Mouse (Mus musculus) hindbrain, embryonic 11.5 days (tissue): ENCODE measurements around the gene Afm. TPM values are rescaled to one million over a fixed set of nuclear protein-coding genes. Genes with fewer than 3 reads are reported as not detected.

Source experiments
- ATAC-seq: fragments of 200-750 bp; cut with Nextera tagmentation; 2 replicates; pipeline ENCODE4 v1.8.0; 2017; ENCODE audit warnings: mild to moderate bottlenecking, moderate TSS enrichment, moderate library complexity; ENCODE audit not compliant: low FRiP score
- DNase-seq: peaks from one replicate; pipeline ENCODE4 v3.0.0-alpha.2; 2015; ENCODE audit warnings: low spot score
- H3K27ac ChIP-seq: fragments of 300-500 bp; sonication (generic); 2 replicates; pipeline ENCODE4 v1.5.1; 2014; ENCODE audit warnings: mild to moderate bottlenecking, low read depth, low read length
- H3K27me3 ChIP-seq: fragments of 300-500 bp; sonication (generic); 2 replicates; pipeline ENCODE4 v1.6.1; 2014; ENCODE audit warnings: mild to moderate bottlenecking, low read length, moderate library complexity, mixed read lengths; ENCODE audit not compliant: control insufficient read depth, insufficient read depth
- H3K36me3 ChIP-seq: fragments of 300-500 bp; sonication (generic); 2 replicates; pipeline ENCODE4 v1.6.1; 2014; ENCODE audit warnings: mild to moderate bottlenecking, low read length, moderate library complexity, mixed read lengths; ENCODE audit not compliant: control insufficient read depth, insufficient read depth
- H3K4me1 ChIP-seq: fragments of 300-500 bp; sonication (generic); replicated peaks from 2 replicates; pipeline ENCODE4 v1.6.1; 2014; ENCODE audit warnings: low read length, mixed read lengths; ENCODE audit not compliant: control insufficient read depth, insufficient read depth
- H3K4me2 ChIP-seq: fragments of 300-500 bp; sonication (generic); replicated peaks from 2 replicates; pipeline ENCODE4 v1.6.1; 2014; ENCODE audit warnings: mild to moderate bottlenecking, low read depth, low read length
- H3K4me3 ChIP-seq: fragments of 300-500 bp; sonication (generic); 2 replicates; pipeline ENCODE4 v1.5.1; 2014; ENCODE audit warnings: low read depth, low read length
- H3K9ac ChIP-seq: fragments of 300-500 bp; sonication (generic); 2 replicates; pipeline ENCODE4 v1.6.1; 2014; ENCODE audit warnings: low read depth, low read length
- H3K9me3 ChIP-seq: fragments of 300-500 bp; sonication (generic); 2 replicates; pipeline ENCODE4 v1.6.1; 2016; ENCODE audit warnings: low read length; ENCODE audit not compliant: control insufficient read depth
- WGBS: fragments of 180-500 bp; shearing (Covaris S2); extraction: QIAGEN DNeasy Blood & Tissue Kit; methylation state at CpG from one replicate; pipeline ENCODE4 v1.1.7; 2014; 5-methylcytosine and 5-hydroxymethylcytosine counted together
- polyA plus RNA-seq: library from polyadenylated mRNA; unstranded; fragments of >200 nt; fragmentation: Nextera tagmentation; extraction: Ambion mirVana; gene quantifications from 2 replicates; pipeline ENCODE4 v1.2.1, GENCODE M21; 2014

Gene Afm
- not detected in 2 replicates for polyA plus RNA-seq

DNA sequence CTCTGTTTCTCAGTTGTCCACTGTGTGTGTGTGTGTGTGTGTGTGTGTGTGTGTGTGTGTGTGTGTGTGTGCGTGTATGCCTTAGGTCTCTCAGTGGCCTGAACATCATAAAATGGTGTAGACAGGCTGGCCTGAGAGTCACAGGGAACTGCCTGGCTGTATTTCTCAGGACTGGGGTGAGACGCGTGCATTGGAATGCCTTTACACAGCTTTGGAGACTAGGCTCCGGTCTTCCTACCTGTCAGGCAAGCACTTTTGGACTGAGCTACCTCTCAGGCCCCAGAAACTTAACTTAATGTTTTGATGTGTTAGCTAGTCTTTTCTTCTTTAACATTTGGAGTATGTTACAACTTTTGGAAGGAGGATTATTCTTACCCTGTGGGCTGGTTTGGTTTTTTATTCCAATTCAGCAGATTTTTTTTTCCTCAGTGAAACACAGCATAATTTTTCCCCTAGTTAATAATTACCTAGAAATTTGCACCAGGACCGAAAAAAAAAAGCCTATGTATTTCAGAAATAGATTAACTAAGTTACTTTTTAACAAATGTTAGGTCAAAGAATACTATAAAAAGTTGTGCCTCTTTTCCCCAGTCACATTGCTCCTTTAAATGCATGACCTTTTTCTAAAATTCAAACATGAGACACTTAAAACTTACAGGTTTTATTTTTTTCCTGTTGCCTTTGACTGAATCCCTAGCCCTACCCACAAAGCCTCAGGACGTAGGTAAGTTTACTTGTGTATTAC, at the start of gene Afm:
Afm (plus strand) TSS at position 577 of the 745 bp plus-strand sequence.
- WGBS, result 84% methylated on average over 6 of the region's 6 CpGs
- no peaks in the 10 kb centered on the region for H3K9me3 ChIP-seq
- no peaks in the 10 kb centered on the region for H3K36me3 ChIP-seq
- ATAC-seq, result no peak
- H3K4me2 ChIP-seq, result no peak within 1 kb of the TSS
- H3K27me3 ChIP-seq, result no peaks in the 10 kb centered on the region
- DNase-seq, result no peak
- H3K27ac ChIP-seq, result no peak within 1 kb of the TSS
- H3K9ac ChIP-seq, result no peak within 1 kb of the TSS
- H3K4me3 ChIP-seq, result no peak within 1 kb of the TSS
- no peaks in the 10 kb centered on the region for H3K4me1 ChIP-seq

DNA sequence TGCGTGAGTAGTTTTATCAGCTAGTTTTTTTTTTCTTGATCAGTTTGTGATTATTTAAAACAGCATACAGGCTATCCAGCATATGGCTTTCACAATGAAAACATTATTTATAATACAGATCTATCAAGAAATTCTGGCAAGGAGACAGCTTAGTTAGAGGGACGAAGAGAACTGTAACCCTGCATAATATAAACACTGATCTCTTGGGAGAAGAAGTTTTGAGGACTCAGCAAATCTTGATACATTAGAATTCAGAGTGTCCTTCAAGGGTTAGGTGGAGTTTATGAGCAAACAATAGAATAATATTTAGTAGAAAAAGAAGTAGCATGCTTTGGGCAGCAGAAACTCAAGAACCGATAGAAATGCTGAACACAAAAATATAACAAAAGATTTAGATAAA, 47.9 kb upstream of the Afm start:
- Histone ChIP-seq H3K36me3 (no peaks in the 10 kb centered on the region), H3K4me1 (no peaks in the 10 kb centered on the region), H3K27me3 (no peaks in the 10 kb centered on the region), H3K27ac (no peak overlapping the region), H3K9ac (no peak overlapping the region), H3K4me3 (no peak overlapping the region), H3K4me2 (no peak overlapping the region), H3K9me3 (no peaks in the 10 kb centered on the region)
- DNase-seq (no peak), ATAC-seq (no peak)
- 92% methylated on average over 3 of the region's 3 CpGs for WGBS

DNA sequence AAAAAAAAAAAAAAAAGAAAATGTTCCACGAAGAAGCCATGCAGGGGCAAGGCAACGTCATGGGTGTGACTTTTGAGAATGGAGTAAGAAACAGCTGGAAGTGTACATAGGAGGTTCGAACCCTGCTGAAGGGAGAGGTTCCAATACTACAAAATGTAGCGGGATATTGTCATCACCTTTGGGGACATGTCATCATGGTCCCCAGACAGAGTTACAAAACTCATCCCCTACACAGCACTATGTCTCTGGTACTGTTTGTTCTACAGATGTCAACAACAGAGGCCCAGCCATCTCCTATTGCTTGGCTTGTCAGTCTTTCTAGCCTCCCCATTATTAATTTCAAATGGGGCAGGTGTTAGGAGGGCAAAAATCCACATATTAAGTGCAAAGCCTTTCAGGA, 44.8 kb upstream of the Afm start:
- Histone ChIP-seq H3K4me3 (no peak overlapping the region), H3K4me2 (no peak overlapping the region), H3K9ac (no peak overlapping the region), H3K27me3 (no peaks in the 10 kb centered on the region), H3K27ac (no peak overlapping the region), H3K4me1 (no peaks in the 10 kb centered on the region), H3K9me3 (no peaks in the 10 kb centered on the region), H3K36me3 (no peaks in the 10 kb centered on the region)
- DNase-seq (no peak), ATAC-seq (no peak)
- 92% methylated on average over 4 of the region's 4 CpGs for WGBS

DNA sequence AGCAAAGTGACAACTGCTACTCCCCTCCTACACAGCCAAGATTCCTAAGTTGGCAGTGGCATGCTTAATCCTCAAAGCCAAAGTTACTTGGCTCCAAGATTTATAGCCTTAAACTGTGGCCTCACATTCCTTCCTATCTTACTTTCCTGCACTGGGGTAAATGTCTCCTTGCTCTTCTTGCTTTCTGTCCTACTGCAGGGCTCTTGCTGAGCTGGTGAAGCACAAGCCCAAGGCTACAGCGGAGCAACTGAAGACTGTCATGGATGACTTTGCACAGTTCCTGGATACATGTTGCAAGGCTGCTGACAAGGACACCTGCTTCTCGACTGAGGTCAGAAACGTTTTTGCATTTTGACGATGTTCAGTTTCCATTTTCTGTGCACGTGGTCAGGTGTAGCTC, 44.4 kb upstream of the Afm start:
- no peak for DNase-seq
- Histone ChIP-seq H3K36me3 (no peaks in the 10 kb centered on the region), H3K4me2 (no peak overlapping the region), H3K9me3 (no peaks in the 10 kb centered on the region), H3K27ac (no peak overlapping the region), H3K4me1 (no peaks in the 10 kb centered on the region), H3K9ac (no peak overlapping the region), H3K4me3 (no peak overlapping the region), H3K27me3 (no peaks in the 10 kb centered on the region)
- 90% methylated on average over 5 of the region's 5 CpGs for WGBS
- ATAC-seq, result no peak

DNA sequence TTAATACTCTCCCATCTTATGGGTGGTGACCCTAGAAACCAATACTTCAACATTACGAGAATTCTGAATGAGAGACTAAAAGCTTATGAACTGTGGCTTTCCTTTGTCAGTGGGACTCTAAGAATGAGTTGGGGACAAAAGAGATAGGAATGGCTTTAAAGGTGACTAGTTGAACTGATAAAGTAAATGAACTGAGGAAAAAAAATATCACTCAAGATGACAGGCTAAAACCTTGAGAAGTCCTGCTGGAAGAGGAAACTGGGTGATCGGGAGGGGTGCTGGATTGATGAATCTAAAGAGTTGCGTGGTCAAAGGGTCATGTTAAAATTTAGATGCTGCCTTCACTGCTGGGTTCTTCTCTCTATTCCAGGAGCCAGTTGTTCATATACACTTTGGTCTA, 42.0 kb upstream of the Afm start:
- no peaks in the 10 kb centered on the region for H3K9me3 ChIP-seq
- no peaks in the 10 kb centered on the region for H3K36me3 ChIP-seq
- H3K9ac ChIP-seq, result no peak overlapping the region
- ATAC-seq (no peak), DNase-seq (no peak)
- H3K27ac ChIP-seq, result no peak overlapping the region
- H3K4me1 ChIP-seq, result no peaks in the 10 kb centered on the region
- no peaks in the 10 kb centered on the region for H3K27me3 ChIP-seq
- no peak overlapping the region for H3K4me2 ChIP-seq
- 89% methylated on average over 3 of the region's 3 CpGs for WGBS
- no peak overlapping the region for H3K4me3 ChIP-seq

- Histone ChIP-seq H3K27me3 (no peaks in the 10 kb centered on the region), H3K27ac (no peak overlapping the region), H3K9ac (no peak overlapping the region), H3K4me1 (no peaks in the 10 kb centered on the region), H3K9me3 (no peaks in the 10 kb centered on the region), H3K36me3 (no peaks in the 10 kb centered on the region), H3K4me3 (no peak overlapping the region), H3K4me2 (no peak overlapping the region)
- ATAC-seq (no peak), DNase-seq (no peak)
- 85% methylated on average over 7 of the region's 7 CpGs for WGBS
Measured at GRCm38 (mm10) chr5:90477308-90478140, 41.2 kb upstream of the Afm start.

DNA sequence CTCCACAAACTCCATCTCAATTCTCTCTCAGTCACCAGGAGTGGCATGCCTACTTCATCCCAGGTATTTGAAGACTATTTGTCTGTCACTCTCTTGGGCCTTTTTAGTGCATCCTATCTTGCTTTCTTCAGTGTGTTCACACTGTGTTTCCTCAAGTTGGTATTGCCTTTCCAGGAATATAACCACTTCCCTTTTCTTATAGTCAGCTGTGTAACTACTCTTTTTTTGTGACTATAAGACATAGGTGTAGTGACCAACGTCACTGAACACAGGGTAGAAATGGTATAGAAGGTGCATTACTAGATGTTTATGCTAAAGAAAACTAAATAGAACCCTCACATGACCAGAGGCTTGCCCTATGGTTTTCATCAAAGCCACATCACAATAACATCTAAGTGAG, 39.8 kb upstream of the Afm start:
- 97% methylated on average over 1 of the region's 1 CpGs for WGBS
- Histone ChIP-seq H3K27ac (no peak overlapping the region), H3K27me3 (no peaks in the 10 kb centered on the region), H3K4me3 (no peak overlapping the region), H3K4me2 (no peak overlapping the region), H3K4me1 (no peaks in the 10 kb centered on the region), H3K9me3 (no peaks in the 10 kb centered on the region), H3K36me3 (no peaks in the 10 kb centered on the region), H3K9ac (no peak overlapping the region)
- DNase-seq, result no peak
- ATAC-seq, result no peak

DNA sequence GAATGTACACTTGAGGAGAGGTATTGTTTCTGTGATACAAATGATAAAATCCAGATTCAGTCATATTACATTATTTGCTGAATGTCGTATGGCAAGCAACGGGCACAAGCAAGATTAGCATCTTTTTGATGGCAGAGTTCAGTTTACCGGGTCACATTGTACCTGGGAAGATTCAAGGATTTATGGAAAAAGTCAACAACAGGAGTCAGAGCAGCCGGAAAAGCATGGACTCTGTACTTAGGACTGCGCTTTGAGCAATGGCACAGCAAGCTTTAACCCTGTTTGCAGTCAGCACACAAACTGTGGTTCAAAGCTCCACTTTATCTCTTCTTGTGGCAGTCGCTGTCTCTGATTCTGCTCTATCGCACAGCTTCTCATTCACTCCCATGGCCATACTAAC, 33.1 kb upstream of the Afm start:
- Histone ChIP-seq H3K9me3 (no peaks in the 10 kb centered on the region), H3K4me2 (no peak overlapping the region), H3K4me3 (no peak overlapping the region), H3K4me1 (no peaks in the 10 kb centered on the region), H3K27ac (no peak overlapping the region), H3K9ac (no peak overlapping the region), H3K36me3 (no peaks in the 10 kb centered on the region), H3K27me3 (no peaks in the 10 kb centered on the region)
- ATAC-seq, result no peak
- DNase-seq, result no peak
- WGBS, result 95% methylated on average over 7 of the region's 7 CpGs

GRCm38 (mm10) chr5:90488323-90488722, 30.4 kb upstream of the Afm start:
- Histone ChIP-seq H3K27ac (no peak overlapping the region), H3K4me3 (no peak overlapping the region), H3K4me1 (no peaks in the 10 kb centered on the region), H3K9ac (no peak overlapping the region), H3K4me2 (no peak overlapping the region), H3K36me3 (no peaks in the 10 kb centered on the region), H3K27me3 (no peaks in the 10 kb centered on the region), H3K9me3 (no peaks in the 10 kb centered on the region)
- ATAC-seq, result no peak
- no peak for DNase-seq
- 91% methylated on average over 7 of the region's 7 CpGs for WGBS
